Mouse (Mus musculus) adrenal gland, postnatal 36 days (tissue): ENCODE results near the gene Ptov1. TPM values are rescaled to one million over a fixed set of nuclear protein-coding genes. Genes with fewer than 3 reads are reported as not detected.

Experiments used
- DNase-seq, 2 experiments: peaks; one replicate each; pipeline ENCODE4 v3.0.0; 2021; ENCODE audit warnings: mixed read lengths in 1 of 2
- long read RNA-seq, 2 experiments: library from polyadenylated mRNA; stranded (forward); transcript quantifications; one replicate each; pipeline ENCODE4 v2.0.0; 2021; ENCODE audit warnings: borderline sequencing depth in 2 of 2
- total RNA-seq, 2 experiments: library from RNA; stranded (reverse); gene quantifications; 2 replicates each; pipeline ENCODE4 v1.2.3; 2021

Gene Ptov1
- 100 to 1,000 TPM; 215 to 274 TPM for total RNA-seq
- long read RNA-seq, experiment 1, transcript Ptov1-201 (12 exons, 1,883 nt): major isoform, 177 of 458 reads
- long read RNA-seq, experiment 1, partial matches to known transcripts: 41 of 458 reads
- long read RNA-seq, experiment 1, other reads (novel, unspliced or antisense): 237 of 458 reads
- long read RNA-seq, experiment 2, transcript Ptov1-201 (12 exons, 1,883 nt): major isoform, 57 of 169 reads
- long read RNA-seq, experiment 2, partial matches to known transcripts: 20 of 169 reads
- long read RNA-seq, experiment 2, other reads (novel, unspliced or antisense): 90 of 169 reads

- peak; percentile 92 to 93 for DNase-seq
These were observed at the start of gene Ptov1 for GRCm38 (mm10) chr7:44869697-44870528. TSS of gene Ptov1 (minus strand) at chr7:44869788.

GRCm38 (mm10) chr7:44919127-44919526, 49.5 kb upstream of the Ptov1 start:
- DNase-seq: no peak

DNA sequence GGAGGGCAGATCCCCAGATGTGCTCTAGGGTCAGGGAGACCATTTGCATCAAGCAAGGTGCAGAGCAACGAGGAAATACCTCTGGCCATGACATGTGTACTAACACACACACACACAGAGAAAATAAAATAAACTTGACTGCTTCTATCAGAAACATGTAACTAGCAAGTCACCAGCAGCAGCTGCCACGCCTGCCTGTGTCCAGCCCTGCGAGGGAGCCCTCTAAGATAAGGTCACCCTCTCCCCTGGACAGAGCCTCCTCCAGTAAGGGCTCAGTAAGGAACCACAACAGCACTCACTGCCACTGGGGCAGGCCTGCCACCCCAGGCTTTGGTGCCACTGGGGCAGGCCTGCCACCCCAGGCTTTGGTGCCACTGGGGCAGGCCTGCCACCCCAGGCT, 48.6 kb upstream of the Ptov1 start:
- no peak for DNase-seq

DNA sequence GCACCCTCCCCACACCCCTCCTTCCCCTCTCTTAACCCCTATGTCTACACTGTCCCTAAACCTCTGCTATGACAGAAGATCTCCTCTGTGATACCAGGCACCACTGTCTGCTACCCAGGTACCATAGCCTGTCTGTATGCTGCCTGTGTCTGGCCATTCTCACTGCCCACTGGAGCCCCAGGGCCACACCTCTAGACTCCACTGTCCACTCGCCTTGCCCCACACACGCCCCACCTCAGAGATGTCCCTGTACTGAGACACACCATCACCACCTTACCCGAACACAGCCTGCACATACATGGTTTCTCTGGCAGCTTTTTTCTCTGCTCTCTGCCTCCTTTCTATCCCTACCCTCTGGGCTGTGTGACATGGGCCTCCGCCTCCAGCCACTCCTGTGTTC, 47.3 kb upstream of the Ptov1 start:
- no peak for DNase-seq

- DNase-seq: peak; percentile 32 to 49
These were observed 46.6 kb upstream of the Ptov1 start for GRCm38 (mm10) chr7:44916191-44916590.

GRCm38 (mm10) chr7:44915314-44915713, 45.7 kb upstream of the Ptov1 start:
- DNase-seq: no peak

- DNase-seq: no peak
These were observed 44.8 kb upstream of the Ptov1 start for GRCm38 (mm10) chr7:44914396-44914795.

DNA sequence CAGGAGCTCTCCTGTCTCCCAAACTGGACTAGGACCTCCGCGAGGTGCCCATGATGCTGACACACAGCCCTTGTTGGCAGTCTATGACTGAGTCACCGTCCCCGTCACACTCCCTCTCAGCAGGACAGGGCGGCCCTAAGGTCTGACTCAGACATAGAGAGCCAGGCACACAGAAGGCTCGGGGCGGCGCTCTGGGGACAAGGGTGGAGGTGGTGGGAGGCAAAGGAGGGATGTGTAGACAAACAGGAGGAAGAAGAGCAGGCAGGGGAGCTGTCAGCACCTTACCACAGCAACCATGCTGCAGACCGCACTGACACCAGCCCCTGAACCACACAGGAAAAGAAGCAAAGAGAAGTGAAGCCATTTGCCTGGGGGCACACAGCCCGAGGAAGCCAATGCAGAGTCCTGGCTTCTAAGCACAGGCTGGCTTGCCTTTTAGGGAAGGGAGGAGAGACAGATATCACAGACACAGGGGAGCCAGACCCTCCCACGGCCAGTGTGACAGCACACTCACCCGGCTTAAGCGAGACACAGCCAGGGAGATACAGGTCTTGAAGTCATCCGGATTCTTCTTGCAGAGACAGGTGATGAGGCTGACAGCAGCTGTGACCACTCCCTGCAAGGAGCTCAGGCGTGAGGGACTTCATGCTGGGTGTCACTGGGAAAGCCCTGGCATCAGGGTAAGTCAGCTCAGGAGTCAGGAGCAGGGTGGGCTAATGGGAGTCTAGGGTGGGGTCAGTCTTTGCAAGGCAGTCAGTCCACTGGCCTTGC, 39.3 kb upstream of the Ptov1 start:
- DNase-seq: peak; percentile 85 to 90

- DNase-seq: no peak
These were observed 35.8 kb upstream of the Ptov1 start for GRCm38 (mm10) chr7:44905430-44905829.

DNA sequence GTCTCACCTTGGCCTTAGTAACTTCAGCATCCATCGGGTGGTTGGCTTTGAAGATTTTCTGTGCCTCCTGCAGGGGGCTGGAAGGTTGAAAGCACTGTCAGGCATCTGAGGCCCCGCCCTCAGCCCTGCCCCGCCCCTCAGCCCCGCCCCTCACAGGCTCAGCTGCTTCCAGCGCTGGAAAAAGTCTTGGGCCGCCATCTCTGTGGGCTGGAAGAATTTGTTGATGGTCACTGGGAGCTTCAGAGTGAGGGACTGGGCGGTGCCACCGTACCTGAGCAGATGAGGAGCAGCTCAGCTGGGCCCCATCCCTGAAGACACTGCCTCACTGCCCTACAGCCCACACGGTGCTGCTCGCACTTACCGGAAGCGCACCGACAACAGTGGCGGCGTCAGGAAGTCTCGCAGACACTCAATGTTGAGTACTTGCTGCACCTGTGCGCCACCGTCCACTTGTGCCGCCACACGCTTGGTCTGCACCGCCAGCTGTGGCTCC, 31.7 kb upstream of the Ptov1 start:
- peak; percentile 25 to 64 for DNase-seq

DNA sequence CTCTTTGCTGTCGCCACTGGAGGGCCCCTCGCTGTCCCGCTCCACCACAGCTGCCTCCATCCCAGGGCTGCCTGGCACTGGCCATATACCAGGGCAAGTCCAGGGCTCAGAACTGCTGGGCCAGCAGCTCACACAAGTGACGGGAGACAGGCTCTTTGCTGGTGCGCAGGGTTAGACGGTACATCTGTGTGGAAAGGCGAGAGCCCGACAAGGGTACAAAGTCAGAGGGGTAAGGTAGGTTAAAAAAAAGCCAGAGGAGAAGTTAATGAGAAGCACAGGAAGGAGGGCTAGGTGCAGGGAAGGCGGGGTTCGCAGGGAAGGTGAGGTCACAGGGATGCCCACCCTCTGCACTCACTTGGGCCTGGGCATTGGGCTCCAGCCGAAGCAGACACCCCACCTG, 31.0 kb upstream of the Ptov1 start:
- no peak for DNase-seq

GRCm38 (mm10) chr7:44898607-44899006, 29.0 kb upstream of the Ptov1 start:
- DNase-seq: peak; percentile 53 to 67

- peak in 1 of 2 experiments; percentile 35 for DNase-seq
These were observed 26.9 kb upstream of the Ptov1 start for GRCm38 (mm10) chr7:44896499-44896898.

DNA sequence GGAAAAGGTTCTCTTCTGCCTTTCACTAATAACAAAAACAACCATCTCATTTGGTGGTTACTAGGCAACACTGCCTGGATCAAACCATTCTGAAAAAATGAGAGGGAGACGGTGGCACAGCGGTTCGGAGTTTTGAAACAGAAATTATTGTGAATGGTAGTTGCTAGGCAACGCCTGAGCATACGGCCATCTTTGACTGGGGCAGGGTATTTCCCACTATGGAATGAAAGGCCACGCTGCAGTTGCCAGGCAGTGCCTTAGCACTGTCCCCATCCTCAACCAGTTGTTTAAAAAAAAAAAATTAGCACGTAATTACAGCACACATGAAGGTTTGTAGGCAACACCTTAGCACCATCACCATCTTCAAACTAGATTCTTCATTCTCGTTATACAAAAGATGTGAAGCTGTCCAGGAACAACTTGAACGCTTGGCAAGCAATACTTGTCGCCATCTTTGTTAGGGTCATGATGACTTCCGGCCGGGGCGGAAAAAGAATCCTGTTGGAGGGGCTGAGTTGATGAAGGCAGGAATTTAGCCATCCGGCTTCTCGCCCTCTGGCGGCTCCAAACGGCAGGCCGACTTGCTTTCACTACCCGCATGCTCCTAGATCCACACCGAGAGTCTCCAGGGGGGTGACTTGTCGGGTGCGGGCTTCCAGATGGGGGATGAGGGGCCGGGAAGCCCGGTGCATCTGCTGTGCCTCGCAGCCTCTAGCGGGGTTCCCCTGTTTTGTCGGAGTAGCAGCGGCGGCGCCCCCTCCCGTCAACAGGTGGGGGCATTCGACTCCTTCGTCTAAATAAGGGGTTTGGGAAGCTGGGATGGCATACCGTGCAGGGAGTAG, 26.2 kb upstream of the Ptov1 start, which contains the start of gene Fuz:
TSS of gene Fuz (plus strand) at position 487 of the 842 bp plus-strand sequence.
- DNase-seq: peak; percentile 91 to 92

- no peak for DNase-seq
These were observed 25.6 kb upstream of the Ptov1 start for GRCm38 (mm10) chr7:44895206-44895592.

- no peak for DNase-seq
These were observed 24.6 kb upstream of the Ptov1 start for GRCm38 (mm10) chr7:44894175-44894574.

GRCm38 (mm10) chr7:44893197-44893596, 23.6 kb upstream of the Ptov1 start:
- DNase-seq: no peak

GRCm38 (mm10) chr7:44892276-44892921, 22.8 kb upstream of the Ptov1 start, which contains the start of gene Med25:
TSS of gene Med25 (minus strand) at chr7:44892712.
- peak; percentile 89 to 90 for DNase-seq

DNA sequence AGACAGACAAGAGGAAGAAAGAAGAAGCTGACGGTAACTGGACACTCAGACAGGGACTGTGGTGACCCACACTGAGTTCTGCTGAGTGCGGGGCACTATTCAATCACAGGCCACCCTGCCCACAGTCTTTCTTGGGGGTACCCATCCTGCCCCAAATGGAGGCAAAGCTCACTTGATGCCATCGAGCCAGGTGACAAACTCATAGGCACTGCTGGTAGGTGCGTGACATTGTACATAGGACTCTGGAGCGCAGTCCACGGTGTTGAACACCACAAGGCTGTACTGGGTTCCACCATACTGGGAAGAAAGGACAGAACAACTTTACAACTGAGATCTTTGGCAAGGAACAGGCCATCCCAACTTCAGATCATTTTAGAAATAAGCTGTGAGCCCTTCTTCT, 22.0 kb upstream of the Ptov1 start:
- no peak for DNase-seq

GRCm38 (mm10) chr7:44890737-44891136, 21.1 kb upstream of the Ptov1 start:
- no peak for DNase-seq

DNA sequence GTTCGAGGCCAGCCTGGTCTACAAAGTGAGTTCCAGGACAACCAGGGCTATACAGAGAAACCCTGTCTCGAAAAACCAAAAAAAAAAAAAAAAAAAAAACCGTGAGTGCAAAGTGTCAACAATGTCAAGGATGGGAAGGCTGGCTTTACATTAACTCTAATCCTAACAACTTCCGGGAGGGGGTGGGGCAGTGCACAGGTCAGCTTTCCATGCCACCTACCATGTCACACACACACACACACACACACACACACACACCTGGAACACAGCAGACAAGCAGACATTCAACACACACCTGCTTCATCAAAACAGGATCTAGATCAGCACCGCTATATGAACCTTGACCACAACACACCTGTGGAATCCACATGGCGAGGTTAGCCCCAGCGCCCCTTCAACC, 20.6 kb upstream of the Ptov1 start:
- no peak for DNase-seq
